In the genomic region with DNA sequence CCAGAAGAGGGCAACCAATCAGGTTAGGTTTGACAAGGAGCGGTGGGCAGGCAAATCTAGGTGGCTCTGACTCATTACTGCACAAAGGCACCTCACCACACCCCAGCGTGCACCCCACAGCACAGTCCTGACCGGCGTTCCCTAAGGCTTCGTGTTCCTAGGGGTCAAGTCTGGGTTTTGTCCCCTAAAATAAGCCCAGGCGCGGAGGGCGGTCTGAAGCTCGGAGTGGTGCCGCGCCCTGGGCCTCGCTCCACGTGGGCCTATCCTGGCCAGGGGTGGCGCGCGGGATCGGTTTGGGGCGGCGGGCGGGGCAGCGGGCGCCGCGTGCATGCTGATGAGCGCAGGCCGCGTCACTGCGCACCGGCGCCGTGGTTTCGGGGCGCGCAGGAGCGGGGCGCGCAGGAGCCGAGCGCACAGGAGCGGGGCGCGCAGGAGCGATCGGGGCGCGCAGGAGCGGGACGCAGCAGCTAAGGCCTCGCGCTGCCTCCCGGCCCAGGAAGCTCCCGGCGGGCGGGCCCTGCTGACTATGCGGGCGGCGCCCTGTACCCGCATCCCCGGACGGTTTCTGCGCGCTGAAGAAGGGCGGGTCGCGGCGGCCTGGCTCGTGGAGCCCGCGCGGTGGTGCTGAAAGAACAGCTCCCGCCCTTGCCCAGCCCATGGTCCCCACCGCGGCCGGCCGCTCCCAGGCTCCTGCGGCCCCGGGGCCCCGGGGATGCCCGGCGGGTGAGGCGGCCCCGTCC, we compare ENCODE assay signal across 9 mouse cellular contexts. TPM values are rescaled to one million over a fixed set of nuclear protein-coding genes. Genes with fewer than 3 reads are reported as not detected.
DNase-seq lines count a peak whose midpoint lies in the region; ATAC-seq and TF ChIP-seq lines count a peak whose summit lies in the region.
"Had no signal": no experiment of that assay in that cellular context is flagged by ENCODE, and none has a peak within 500 bp of the region (broad histone marks: within the 10 kb centered on the region; RNA-seq: fewer than 3 reads in every experiment).

A gene (plus strand): TSS at position 405 of the 740 bp plus-strand sequence.

- peak within 1 kb of the TSS; percentile 54 for H3K4me3 ChIP-seq in heart, embryonic 10.5 days
- H3K4me3 ChIP-seq in limb, embryonic 12.5 days (replicated peaks): peak within 1 kb of the TSS; percentile 48
- peak within 1 kb of the TSS; percentile 59 for H3K4me3 ChIP-seq in midbrain, embryonic 15.5 days
- H3K4me3 ChIP-seq in testis, adult 2 months (ENCODE audit: control insufficient read depth, low read depth, low read length): peak within 1 kb of the TSS; percentile 0

- peak; percentile 83 for ATAC-seq in limb, embryonic 12.5 days (ENCODE audit: insufficient number of reproducible peaks, insufficient read depth, low FRiP score, low TSS enrichment, low read depth)
- ATAC-seq in midbrain, embryonic 15.5 days (replicated peaks): peak; percentile 91

- H3K36me3 ChIP-seq in heart, embryonic 10.5 days: no peaks in the 10 kb centered on the region
- H3K36me3 ChIP-seq in limb, embryonic 12.5 days: no peaks in the 10 kb centered on the region
- H3K36me3 ChIP-seq in midbrain, embryonic 15.5 days (replicated peaks): no peaks in the 10 kb centered on the region
- H3K36me3 ChIP-seq in testis, adult 2 months (ENCODE audit: control insufficient read depth, insufficient read depth, low read length): no peaks in the 10 kb centered on the region

- H3K4me2 ChIP-seq in limb, embryonic 12.5 days: peak within 1 kb of the TSS; percentile 79
- H3K4me2 ChIP-seq in midbrain, embryonic 15.5 days: peak within 1 kb of the TSS; percentile 79

- peak; percentile 9 for DNase-seq in gastrocnemius, adult 18-20 months (ENCODE audit: low spot score)
- no peak for DNase-seq in gastrocnemius, adult 8-10 months (ENCODE audit: low spot score in 2 of 2)
- DNase-seq in embryo, embryonic 11.5 days (ENCODE audit: low read depth, low spot score): peak; percentile 59
- peak; percentile 83 for DNase-seq in heart, embryonic 10.5 days (ENCODE audit: low spot score)
- peak; percentile 14 to 39 for DNase-seq in kidney, adult 8-10 months

- under 1% methylated on average over 81 of the region's 82 CpGs for WGBS in heart, embryonic 10.5 days
- under 1% methylated on average over 81 of the region's 82 CpGs for WGBS in limb, embryonic 12.5 days
- WGBS in midbrain, embryonic 15.5 days: under 1% methylated on average over 61 of the region's 82 CpGs

- no peaks in the 10 kb centered on the region for H3K9me3 ChIP-seq in heart, embryonic 10.5 days
- no peaks in the 10 kb centered on the region for H3K9me3 ChIP-seq in limb, embryonic 12.5 days
- no peaks in the 10 kb centered on the region for H3K9me3 ChIP-seq in midbrain, embryonic 15.5 days

- no peak for TF ChIP-seq POLR2A in testis, adult 2 months (IDR thresholded peaks at IDR 0.05; ENCODE audit: control insufficient read depth, low read depth, low read length)

- no peak within 1 kb of the TSS for H3K27ac ChIP-seq in heart, embryonic 10.5 days
- no peak within 1 kb of the TSS for H3K27ac ChIP-seq in limb, embryonic 12.5 days
- H3K27ac ChIP-seq in midbrain, embryonic 15.5 days: peak within 1 kb of the TSS; percentile 75
- H3K27ac ChIP-seq in testis, adult 2 months (ENCODE audit: control insufficient read depth, insufficient read depth, low read depth, low read length): no peak within 1 kb of the TSS

- peaks cover 8% of the 10 kb centered on the region for H3K4me1 ChIP-seq in heart, embryonic 10.5 days
- H3K4me1 ChIP-seq in limb, embryonic 12.5 days (replicated peaks): no peaks in the 10 kb centered on the region; the same call in 1 of the 2 replicates
- H3K4me1 ChIP-seq in midbrain, embryonic 15.5 days: peaks cover 30% of the 10 kb centered on the region
- H3K4me1 ChIP-seq in testis, adult 2 months (ENCODE audit: control insufficient read depth, insufficient read depth, low read length): peaks cover 3% of the 10 kb centered on the region

- no peak for TF ChIP-seq CTCF in testis, adult 2 months (IDR thresholded peaks at IDR 0.05; ENCODE audit: control insufficient read depth, insufficient read depth, insufficient replicate concordance, low read depth, low read length)

- peaks cover 96% of the 10 kb centered on the region for H3K27me3 ChIP-seq in heart, embryonic 10.5 days (ENCODE audit: insufficient read depth, poor library complexity, severe bottlenecking)
- H3K27me3 ChIP-seq in limb, embryonic 12.5 days: peaks cover 87% of the 10 kb centered on the region
- H3K27me3 ChIP-seq in midbrain, embryonic 15.5 days (replicated peaks): peaks cover 42% of the 10 kb centered on the region
- H3K27me3 ChIP-seq in testis, adult 2 months (ENCODE audit: control insufficient read depth, insufficient read depth, low read length): no peaks in the 10 kb centered on the region

- H3K9ac ChIP-seq in limb, embryonic 12.5 days (replicated peaks): no peak within 1 kb of the TSS
- H3K9ac ChIP-seq in midbrain, embryonic 15.5 days: peak within 1 kb of the TSS; percentile 65

RNA-seq across cellular contexts. Expression of the gene that starts here (rescaled TPM):
- total RNA-seq in gastrocnemius, adult 18-20 months (2021): not detected
- total RNA-seq in gastrocnemius, adult 8-10 months (2022): not detected
- not detected in 2 replicates for polyA plus RNA-seq in heart, embryonic 10.5 days (2016; fragmentation: Nextera tagmentation; extraction: Ambion mirVana)
- 0.09 TPM in 2 replicates for polyA plus RNA-seq in limb, embryonic 12.5 days (2016; fragmentation: Nextera tagmentation; extraction: Ambion mirVana)
- 26.7 and 26.8 TPM in 2 replicates for polyA plus RNA-seq in midbrain, embryonic 15.5 days (2015; fragmentation: Nextera tagmentation; extraction: Ambion mirVana)
- 0.60 and 0.69 TPM in 2 replicates for polyA plus RNA-seq in testis, adult 2 months (2012; rRNA removed)
- total RNA-seq: liver, adult 2 months had no signal

Comparison
In these comparisons a context has a peak if more than half of its experiments do, and no peak if none do; other contexts are left out.
1. RNA of the gene that starts here (polyA plus RNA-seq): 26.7 to 26.8 TPM in midbrain, embryonic 15.5 days; 0.60 to 0.69 TPM in testis, adult 2 months, 0.09 TPM in limb, embryonic 12.5 days and not detected in heart, embryonic 10.5 days; every median in the first group is over 10 times any median in the second.
2. Peak in DNase-seq in gastrocnemius, adult 18-20 months; RNA of the gene not detected or under 1 TPM.
3. Peak in DNase-seq and H3K4me3 ChIP-seq in heart, embryonic 10.5 days; RNA of the gene not detected or under 1 TPM.
4. Peak in ATAC-seq, H3K4me3 ChIP-seq and H3K4me2 ChIP-seq in limb, embryonic 12.5 days; RNA of the gene not detected or under 1 TPM.
5. DNase-seq: peak in embryo, embryonic 11.5 days (single experiment) and kidney, adult 8-10 months (2 of 2); none in gastrocnemius, adult 8-10 months (0 of 2).
6. H3K4me3 ChIP-seq: peak in every context shown above with its lines; median percentile 59 in midbrain, embryonic 15.5 days; 54 in heart, embryonic 10.5 days; 48 in limb, embryonic 12.5 days; 0 in testis, adult 2 months.